Mouse (Mus musculus): Measurements from ENCODE around the gene Esyt1. TPM values are rescaled to one million over a fixed set of nuclear protein-coding genes. Genes with fewer than 3 reads are reported as not detected.

Gene Esyt1
- total RNA-seq (2023), result 290 TPM

GRCm38 (mm10) chr10:128525671-128526308 is at the start of gene Esyt1:
Gene Esyt1 (minus strand): TSS chr10:128525871.

GRCm38 (mm10) chr10:128565788-128566531 is 40.3 kb upstream of the Esyt1 start, which contains the start of gene Pa2g4:
Gene Pa2g4 (minus strand): TSS chr10:128565987.

DNA sequence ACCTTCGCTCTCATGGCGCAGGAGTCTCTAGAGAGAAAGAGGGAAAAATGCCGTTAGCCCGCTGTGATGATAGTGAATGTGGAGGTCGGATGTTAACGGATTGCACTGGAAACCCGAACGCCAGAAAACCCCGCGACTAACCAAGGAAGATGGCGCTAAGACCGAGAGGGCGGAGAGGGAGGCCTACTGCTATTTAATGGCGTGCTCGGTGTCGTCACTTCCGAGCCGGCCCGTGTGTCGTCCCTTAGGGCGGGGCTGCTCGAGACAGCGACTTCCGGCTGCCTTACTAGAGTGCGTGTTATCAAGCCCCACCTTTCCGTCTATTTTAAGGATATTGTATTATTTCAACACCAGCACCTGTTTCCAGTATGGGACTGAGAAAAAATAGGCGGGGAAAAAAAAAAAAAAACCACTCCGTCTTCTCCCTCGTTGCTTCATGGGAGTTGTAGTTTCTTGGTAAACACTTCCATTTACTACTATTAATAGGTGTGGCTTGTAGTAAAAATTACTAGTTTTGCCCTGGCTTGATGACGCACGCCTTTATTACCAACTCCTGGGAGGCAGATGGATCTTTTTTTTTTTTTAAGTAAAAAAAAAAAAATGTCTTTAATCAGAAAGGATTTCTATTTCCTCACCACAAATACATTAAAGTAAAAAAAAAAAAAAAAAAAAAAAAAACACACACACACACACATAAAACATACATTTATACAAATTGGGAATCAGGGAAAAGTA is 23.4 kb upstream of the Esyt1 start, which contains the start of gene Rpl41:
Gene Rpl41 (minus strand): TSS at position 359 of the 735 bp plus-strand sequence.

GRCm38 (mm10) chr10:128547361-128548032 is 21.8 kb upstream of the Esyt1 start, which contains the start of gene Zc3h10:
Gene Zc3h10 (minus strand): TSS chr10:128547774.

DNA sequence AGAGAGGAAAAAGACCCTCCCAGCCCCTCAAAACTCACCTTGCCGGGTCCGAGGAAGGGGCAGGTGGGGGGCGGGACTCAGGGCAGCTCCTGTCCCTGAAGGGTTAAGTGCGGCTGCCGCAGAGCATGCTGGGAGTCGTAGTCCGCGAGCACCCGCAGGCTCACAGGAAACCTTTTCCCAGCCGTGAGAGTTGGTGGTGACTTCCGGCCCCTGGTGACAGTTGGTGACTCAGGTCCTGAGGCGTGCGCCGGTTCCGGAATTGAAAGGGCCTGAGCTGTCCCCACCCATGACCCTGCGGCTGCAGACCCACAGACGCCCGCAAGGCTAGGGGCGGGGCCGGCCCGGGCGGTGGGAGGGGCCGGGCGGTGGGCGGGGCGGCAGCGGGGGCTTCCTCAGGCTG is 27.1 kb downstream of the Esyt1 start, which contains the start of gene Myl6b:
Gene Myl6b (minus strand): TSS at position 96 of the 400 bp plus-strand sequence.

DNA sequence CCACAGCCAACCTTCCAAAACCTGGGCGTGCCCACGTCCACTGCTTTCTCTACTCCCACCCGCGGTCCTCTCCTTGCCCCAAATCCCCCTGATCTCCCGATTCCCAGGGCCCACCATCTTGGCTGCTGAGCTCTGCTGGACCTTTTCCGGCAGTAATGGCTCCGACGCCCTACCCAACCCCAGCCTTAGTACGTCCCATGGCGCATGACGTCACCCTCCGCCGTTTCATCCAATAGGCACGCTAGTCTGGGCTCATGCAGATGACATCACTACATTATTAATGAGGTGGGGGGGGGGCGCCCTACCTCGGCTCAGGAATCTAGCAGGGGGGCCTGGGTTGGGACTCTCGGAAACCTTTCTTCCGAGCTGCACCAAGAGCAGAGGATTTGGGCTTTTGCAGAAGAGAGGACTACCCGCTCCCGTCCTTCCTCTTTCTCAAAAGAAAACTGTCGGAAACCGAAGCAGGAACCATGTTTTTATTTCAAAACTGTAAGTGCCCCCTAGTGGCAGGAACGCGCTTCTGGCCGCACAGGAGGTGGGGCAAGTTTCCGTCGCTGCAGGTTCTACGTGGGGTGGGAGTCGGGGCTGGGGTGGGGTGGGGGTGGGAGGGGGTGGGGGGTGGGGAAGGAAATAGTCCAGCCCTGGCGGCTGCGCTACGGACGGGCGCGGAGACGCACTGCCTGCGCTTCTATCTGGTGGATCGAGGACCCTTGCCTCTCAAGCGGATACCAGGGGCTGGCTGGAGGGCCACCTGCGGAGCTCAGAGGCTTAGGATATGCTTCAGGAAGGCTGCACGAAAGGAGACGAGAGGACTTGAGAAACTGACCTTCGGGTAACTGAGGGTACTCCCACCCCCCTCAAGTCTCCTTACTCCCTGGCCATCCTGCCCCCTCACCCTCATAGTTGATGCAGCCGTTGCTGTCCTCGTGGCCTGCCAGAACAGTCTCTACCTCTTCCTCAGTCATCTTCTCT is 31.7 kb downstream of the Esyt1 start, which contains the start of gene Myl6:
Gene Myl6 (minus strand): TSS at position 451 of the 972 bp plus-strand sequence.

Other genes with a start within 250 kb of the Esyt1 start
- gene Il23a, start 227.1 kb downstream of the Esyt1 start, total RNA-seq (2023), result not detected
- gene Pan2, start 222.5 kb downstream of the Esyt1 start, total RNA-seq (2023), result 45.0 TPM
- 19.0 TPM for gene Cnpy2, start 203.4 kb downstream of the Esyt1 start, total RNA-seq (2023)
- gene Cs, start 188.1 kb downstream of the Esyt1 start, total RNA-seq (2023), result 82.2 TPM
- 22.3 TPM for gene Coq10a, start 156.9 kb downstream of the Esyt1 start, total RNA-seq (2023)
- 50.4 TPM for gene Ankrd52, start 148.8 kb downstream of the Esyt1 start, total RNA-seq (2023)
- not detected for gene Slc39a5, start 124.6 kb downstream of the Esyt1 start, total RNA-seq (2023)
- 41.9 TPM for gene Nabp2, start 114.4 kb downstream of the Esyt1 start, total RNA-seq (2023)
- 28.7 TPM for gene Rnf41, start 114.2 kb downstream of the Esyt1 start, total RNA-seq (2023)
- 114 TPM for gene Smarcc2, start 66.6 kb downstream of the Esyt1 start, total RNA-seq (2023)
- gene Myl6, start 31.7 kb downstream of the Esyt1 start, total RNA-seq (2023), result 626 TPM
- gene Myl6b, start 27.2 kb downstream of the Esyt1 start, total RNA-seq (2023), result not detected
- gene Zc3h10, start 21.9 kb upstream of the Esyt1 start, total RNA-seq (2023), result 33.3 TPM
- gene Rpl41, start 23.4 kb upstream of the Esyt1 start, total RNA-seq (2023), result 4,677 TPM
- gene Pa2g4, start 40.1 kb upstream of the Esyt1 start, total RNA-seq (2023), result 73.7 TPM
- gene Erbb3, start 63.8 kb upstream of the Esyt1 start, total RNA-seq (2023), result 0.80 TPM
- 1,628 TPM for gene Rps26, start 100.9 kb upstream of the Esyt1 start, total RNA-seq (2023)
- 2.2 TPM for gene Ikzf4, start 120.1 kb upstream of the Esyt1 start, total RNA-seq (2023)
- gene Suox, start 148.2 kb upstream of the Esyt1 start, total RNA-seq (2023), result 10.3 TPM
- 32.0 TPM for gene Rab5b, start 170.4 kb upstream of the Esyt1 start, total RNA-seq (2023)
- not detected for gene Pmel, start 178.3 kb upstream of the Esyt1 start, total RNA-seq (2023)
- gene Cdk2, start 179.2 kb upstream of the Esyt1 start, total RNA-seq (2023), result 21.7 TPM
- 775 TPM for gene Dgka, start 219.0 kb upstream of the Esyt1 start, total RNA-seq (2023)
- gene Pym1, start 222.0 kb upstream of the Esyt1 start, total RNA-seq (2023), result 81.7 TPM

Data from CD8-positive naive resting alpha-beta T cell, adult 57 days (primary cell).